Mouse (Mus musculus) cortical plate, adult 2 months (tissue): ENCODE measurements around the gene Fuca1. TPM values are rescaled to one million over a fixed set of nuclear protein-coding genes. Genes with fewer than 3 reads are reported as not detected.

Experiments
- H3K27ac ChIP-seq: fragments of 200-500 bp; 2 replicates; pipeline ENCODE4 v1.5.1; 2012; ENCODE audit warnings: low read length, control low read depth, inconsistent platforms; ENCODE audit not compliant: insufficient read depth
- H3K4me1 ChIP-seq: fragments of 200-500 bp; 2 replicates; pipeline ENCODE4 v1.6.1; 2011; ENCODE audit warnings: low read length; ENCODE audit not compliant: control insufficient read depth, insufficient read depth
- H3K4me3 ChIP-seq: fragments of 200-500 bp; 2 replicates; pipeline ENCODE4 v1.5.1; 2011; ENCODE audit warnings: mild to moderate bottlenecking, low read length, control low read depth; ENCODE audit not compliant: insufficient read depth
- CTCF ChIP-seq: fragments of 200-500 bp; IDR thresholded peaks from 2 replicates; pipeline ENCODE4 v1.5.1; 2011; ENCODE audit warnings: mild to moderate bottlenecking, control low read depth, low read length; ENCODE audit not compliant: insufficient read depth; ENCODE audit errors: extremely low read depth
- POLR2A ChIP-seq: fragments of 200-500 bp; IDR thresholded peaks from 2 replicates; pipeline ENCODE4 v1.6.1; 2011; ENCODE audit warnings: mild to moderate bottlenecking, low read length, control low read depth; ENCODE audit not compliant: insufficient read depth; ENCODE audit errors: extremely low read depth
- polyA plus RNA-seq: library from polyadenylated mRNA; depleted of rRNA; stranded (reverse); fragments of >200 nt; gene quantifications from 2 replicates; pipeline ENCODE4 v1.2.3, GENCODE M21; 2012; rRNA removed

Fuca1 gene
- 36.9 and 37.8 TPM in 2 replicates for polyA plus RNA-seq

- Histone ChIP-seq H3K4me1 (no peaks in the 10 kb centered on the region; the same call in 1 of the 2 replicates), H3K4me3 (peak within 1 kb of the TSS; percentile 58), H3K27ac (no peak within 1 kb of the TSS)
- TF ChIP-seq POLR2A (peak; percentile 63; the same call in 1 of the 2 replicates), CTCF (peak; percentile 55)
Observed at GRCm38 (mm10) chr4:135920304-135921241, at the start of gene Fuca1. Gene Fuca1, plus strand, starts transcription at chr4:135920735.

- TF ChIP-seq POLR2A (no peak), CTCF (no peak)
- H3K4me3 ChIP-seq: peak overlapping the region; percentile 56; the same call in 1 of the 2 replicates
- H3K27ac ChIP-seq: no peak overlapping the region
- peaks cover 15% of the 10 kb centered on the region for H3K4me1 ChIP-seq
Observed at GRCm38 (mm10) chr4:135872015-135872414, 48.5 kb upstream of the Fuca1 start.

GRCm38 (mm10) chr4:135872589-135873391 is 47.7 kb upstream of the Fuca1 start:
- peak overlapping the region; percentile 99 for H3K27ac ChIP-seq
- H3K4me3 ChIP-seq: peak overlapping the region; percentile 56
- H3K4me1 ChIP-seq: peaks cover 15% of the 10 kb centered on the region
- TF ChIP-seq CTCF: no peak
- TF ChIP-seq POLR2A: no peak

GRCm38 (mm10) chr4:135873526-135874202 is 46.9 kb upstream of the Fuca1 start, which contains the start of gene Pnrc2:
Gene Pnrc2, minus strand, starts transcription at chr4:135873850.
- TF ChIP-seq POLR2A: peak; percentile 96
- no peak for TF ChIP-seq CTCF
- H3K4me1 ChIP-seq: peaks cover 15% of the 10 kb centered on the region
- H3K4me3 ChIP-seq: peak within 1 kb of the TSS; percentile 56
- peak within 1 kb of the TSS; percentile 99 for H3K27ac ChIP-seq

- H3K27ac ChIP-seq: no peak overlapping the region
- H3K4me1 ChIP-seq: peaks cover 15% of the 10 kb centered on the region
Observed at GRCm38 (mm10) chr4:135874564-135875535, 45.7 kb upstream of the Fuca1 start.

GRCm38 (mm10) chr4:135875546-135875945 is 45.0 kb upstream of the Fuca1 start:
- H3K4me3 ChIP-seq: no peak overlapping the region
- H3K4me1 ChIP-seq: peaks cover 15% of the 10 kb centered on the region
- H3K27ac ChIP-seq: peak overlapping the region; percentile 74; the same call in 1 of the 2 replicates
- no peak for TF ChIP-seq POLR2A
- TF ChIP-seq CTCF: no peak

More at GRCm38 (mm10) chr4:135874564-135875535, 45.7 kb upstream of the Fuca1 start:
- H3K4me3 ChIP-seq: no peak overlapping the region
- TF ChIP-seq POLR2A (no peak), CTCF (no peak)

GRCm38 (mm10) chr4:135875991-135876582 is 44.4 kb upstream of the Fuca1 start:
- peak overlapping the region; percentile 9 for H3K4me3 ChIP-seq
- peak overlapping the region; percentile 74 for H3K27ac ChIP-seq
- no peak for TF ChIP-seq CTCF
- TF ChIP-seq POLR2A: no peak
- peaks cover 13% of the 10 kb centered on the region for H3K4me1 ChIP-seq

GRCm38 (mm10) chr4:135876583-135877020 is 43.9 kb upstream of the Fuca1 start:
- Histone ChIP-seq H3K4me1 (peaks cover 12% of the 10 kb centered on the region), H3K4me3 (peak overlapping the region; percentile 9), H3K27ac (peak overlapping the region; percentile 74)
- TF ChIP-seq CTCF (no peak), POLR2A (no peak)
